Mouse (Mus musculus): Measurements from ENCODE around the gene Ccdc138. TPM values are rescaled to one million over a fixed set of nuclear protein-coding genes. Genes with fewer than 3 reads are reported as not detected.

Gene Ccdc138
- polyA plus RNA-seq, 1 experiment from 2014 or later: 11.5 TPM

DNA sequence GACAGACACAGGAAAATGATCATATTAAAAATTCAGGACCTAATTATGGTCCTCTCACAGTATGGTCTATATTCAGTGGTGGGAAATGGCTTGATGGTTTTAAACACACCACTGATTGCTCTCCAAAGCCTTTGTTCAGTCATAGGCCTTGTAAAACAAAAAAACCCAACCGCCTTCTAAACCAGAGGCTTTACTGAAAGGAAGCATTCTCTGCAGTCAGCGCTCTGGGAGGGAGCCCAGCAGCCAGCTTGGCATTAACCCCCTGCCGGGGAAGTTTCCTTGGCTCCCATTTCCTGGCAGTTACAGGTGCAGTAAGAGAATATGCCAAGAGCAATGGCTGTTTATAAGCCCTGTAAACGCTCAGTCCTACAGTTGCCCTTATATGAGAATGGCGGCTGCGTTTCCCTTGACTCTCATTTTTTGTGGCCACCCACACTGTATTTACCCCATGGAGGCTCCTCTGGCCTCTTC lies 103.7 kb downstream of the Ccdc138 start:
- Histone ChIP-seq H3K27ac (ENCODE audit: low read length) (peak overlapping the region; percentile 77), H3K36me3 (ENCODE audit: control insufficient read depth, insufficient read depth) (no peaks in the 10 kb centered on the region), H3K4me2 (ENCODE audit: low read length) (peak overlapping the region; percentile 22; the same call in 1 of the 2 replicates), H3K4me1 (replicated peaks; ENCODE audit: control insufficient read depth, insufficient read depth, low read length) (peaks cover 15% of the 10 kb centered on the region), H3K27me3 (replicated peaks; ENCODE audit: control insufficient read depth, insufficient read depth, low read length) (no peaks in the 10 kb centered on the region), H3K9ac (replicated peaks; ENCODE audit: low read depth, low read length) (no peak overlapping the region; the same call in 1 of the 2 replicates), H3K9me3 (ENCODE audit: control insufficient read depth, low read length) (no peaks in the 10 kb centered on the region), H3K4me3 (replicated peaks; ENCODE audit: low read length) (no peak overlapping the region)
- peak; percentile 88 for ATAC-seq
- WGBS: 5% methylated on average over 6 of the region's 6 CpGs

GRCm38 (mm10) chr10:58601946-58602345 lies 104.2 kb downstream of the Ccdc138 start:
- H3K27me3 ChIP-seq (replicated peaks; ENCODE audit: control insufficient read depth, insufficient read depth, low read length): no peaks in the 10 kb centered on the region
- H3K9ac ChIP-seq (replicated peaks; ENCODE audit: low read depth, low read length): no peak overlapping the region; the same call in 1 of the 2 replicates
- peak overlapping the region; percentile 77 for H3K27ac ChIP-seq (ENCODE audit: low read length)
- WGBS: 72% methylated on average over 7 of the region's 7 CpGs
- H3K4me3 ChIP-seq (replicated peaks; ENCODE audit: low read length): no peak overlapping the region
- H3K4me2 ChIP-seq (ENCODE audit: low read length): peak overlapping the region; percentile 22; the same call in 1 of the 2 replicates
- no peaks in the 10 kb centered on the region for H3K9me3 ChIP-seq (ENCODE audit: control insufficient read depth, low read length)
- H3K36me3 ChIP-seq (ENCODE audit: control insufficient read depth, insufficient read depth): no peaks in the 10 kb centered on the region
- peak; percentile 25 for ATAC-seq
- H3K4me1 ChIP-seq (replicated peaks; ENCODE audit: control insufficient read depth, insufficient read depth, low read length): peaks cover 15% of the 10 kb centered on the region

GRCm38 (mm10) chr10:58604779-58605178 lies 107.0 kb downstream of the Ccdc138 start:
- H3K27me3 ChIP-seq (replicated peaks; ENCODE audit: control insufficient read depth, insufficient read depth, low read length): no peaks in the 10 kb centered on the region
- H3K9me3 ChIP-seq (ENCODE audit: control insufficient read depth, low read length): no peaks in the 10 kb centered on the region
- peaks cover 15% of the 10 kb centered on the region for H3K4me1 ChIP-seq (replicated peaks; ENCODE audit: control insufficient read depth, insufficient read depth, low read length)
- no peak overlapping the region for H3K4me2 ChIP-seq (ENCODE audit: low read length)
- H3K9ac ChIP-seq (replicated peaks; ENCODE audit: low read depth, low read length): no peak overlapping the region
- no peaks in the 10 kb centered on the region for H3K36me3 ChIP-seq (ENCODE audit: control insufficient read depth, insufficient read depth)
- H3K27ac ChIP-seq (ENCODE audit: low read length): no peak overlapping the region
- H3K4me3 ChIP-seq (replicated peaks; ENCODE audit: low read length): no peak overlapping the region
- ATAC-seq: no peak
- 75% methylated on average over 2 of the region's 2 CpGs for WGBS

- WGBS: 87% methylated on average over 3 of the region's 3 CpGs
- Histone ChIP-seq H3K4me3 (replicated peaks; ENCODE audit: low read length) (no peak overlapping the region), H3K9me3 (ENCODE audit: control insufficient read depth, low read length) (no peaks in the 10 kb centered on the region)
Measured at GRCm38 (mm10) chr10:58606356-58606755, 108.6 kb downstream of the Ccdc138 start.

DNA sequence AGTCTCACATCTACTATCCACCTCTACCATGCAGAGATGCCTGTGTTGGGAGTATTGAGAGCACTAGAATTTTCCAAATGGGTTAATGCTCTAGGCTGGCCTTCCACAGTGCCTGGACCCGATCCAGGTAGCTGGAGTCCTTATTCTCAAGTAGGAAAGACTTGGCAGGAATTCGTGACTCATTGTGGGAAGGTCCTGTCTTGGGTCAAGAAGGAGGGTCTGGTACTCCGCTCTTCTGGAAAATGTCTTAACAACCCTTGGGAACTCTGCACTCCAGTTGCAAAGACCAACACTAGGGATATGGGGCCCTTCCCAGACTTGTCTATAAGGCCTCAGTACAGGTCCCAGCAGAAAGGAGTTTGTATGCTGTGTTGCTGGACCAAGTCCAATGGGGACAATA lies 111.1 kb downstream of the Ccdc138 start:
- H3K9me3 ChIP-seq (ENCODE audit: control insufficient read depth, low read length): no peaks in the 10 kb centered on the region
- no peak overlapping the region for H3K27ac ChIP-seq (ENCODE audit: low read length)
- no peaks in the 10 kb centered on the region for H3K27me3 ChIP-seq (replicated peaks; ENCODE audit: control insufficient read depth, insufficient read depth, low read length)
- H3K9ac ChIP-seq (replicated peaks; ENCODE audit: low read depth, low read length): no peak overlapping the region
- H3K4me2 ChIP-seq (ENCODE audit: low read length): no peak overlapping the region
- H3K4me3 ChIP-seq (replicated peaks; ENCODE audit: low read length): no peak overlapping the region
- no peak for ATAC-seq
- H3K4me1 ChIP-seq (replicated peaks; ENCODE audit: control insufficient read depth, insufficient read depth, low read length): no peaks in the 10 kb centered on the region
- no peaks in the 10 kb centered on the region for H3K36me3 ChIP-seq (ENCODE audit: control insufficient read depth, insufficient read depth)
- WGBS: 74% methylated on average over 3 of the region's 3 CpGs

More at GRCm38 (mm10) chr10:58606356-58606755, 108.6 kb downstream of the Ccdc138 start:
- Histone ChIP-seq H3K27ac (ENCODE audit: low read length) (no peak overlapping the region), H3K27me3 (replicated peaks; ENCODE audit: control insufficient read depth, insufficient read depth, low read length) (no peaks in the 10 kb centered on the region), H3K36me3 (ENCODE audit: control insufficient read depth, insufficient read depth) (no peaks in the 10 kb centered on the region), H3K4me1 (replicated peaks; ENCODE audit: control insufficient read depth, insufficient read depth, low read length) (peaks cover 9% of the 10 kb centered on the region), H3K4me2 (ENCODE audit: low read length) (no peak overlapping the region), H3K9ac (replicated peaks; ENCODE audit: low read depth, low read length) (no peak overlapping the region)
- no peak for ATAC-seq

- H3K4me3 ChIP-seq (replicated peaks; ENCODE audit: low read length): no peak overlapping the region
- no peaks in the 10 kb centered on the region for H3K36me3 ChIP-seq (ENCODE audit: control insufficient read depth, insufficient read depth)
- no peaks in the 10 kb centered on the region for H3K27me3 ChIP-seq (replicated peaks; ENCODE audit: control insufficient read depth, insufficient read depth, low read length)
- 88% methylated on average over 7 of the region's 7 CpGs for WGBS
- H3K4me1 ChIP-seq (replicated peaks; ENCODE audit: control insufficient read depth, insufficient read depth, low read length): no peaks in the 10 kb centered on the region
- H3K9ac ChIP-seq (replicated peaks; ENCODE audit: low read depth, low read length): no peak overlapping the region
- no peak overlapping the region for H3K4me2 ChIP-seq (ENCODE audit: low read length)
- ATAC-seq: no peak
- no peak overlapping the region for H3K27ac ChIP-seq (ENCODE audit: low read length)
- H3K9me3 ChIP-seq (ENCODE audit: control insufficient read depth, low read length): no peaks in the 10 kb centered on the region
Measured at GRCm38 (mm10) chr10:58610484-58611261, 112.9 kb downstream of the Ccdc138 start.

GRCm38 (mm10) chr10:58614601-58615000 lies 116.9 kb downstream of the Ccdc138 start:
- H3K27ac ChIP-seq (ENCODE audit: low read length): no peak overlapping the region
- 94% methylated on average over 6 of the region's 6 CpGs for WGBS
- ATAC-seq: no peak

GRCm38 (mm10) chr10:58616565-58616964 lies 118.8 kb downstream of the Ccdc138 start:
- H3K4me1 ChIP-seq (replicated peaks; ENCODE audit: control insufficient read depth, insufficient read depth, low read length): no peaks in the 10 kb centered on the region
- H3K9ac ChIP-seq (replicated peaks; ENCODE audit: low read depth, low read length): no peak overlapping the region
- 78% methylated on average over 5 of the region's 5 CpGs for WGBS
- H3K36me3 ChIP-seq (ENCODE audit: control insufficient read depth, insufficient read depth): no peaks in the 10 kb centered on the region
- H3K27ac ChIP-seq (ENCODE audit: low read length): no peak overlapping the region
- no peaks in the 10 kb centered on the region for H3K9me3 ChIP-seq (ENCODE audit: control insufficient read depth, low read length)
- no peak overlapping the region for H3K4me2 ChIP-seq (ENCODE audit: low read length)
- H3K27me3 ChIP-seq (replicated peaks; ENCODE audit: control insufficient read depth, insufficient read depth, low read length): no peaks in the 10 kb centered on the region
- no peak overlapping the region for H3K4me3 ChIP-seq (replicated peaks; ENCODE audit: low read length)
- no peak for ATAC-seq

More at GRCm38 (mm10) chr10:58614601-58615000, 116.9 kb downstream of the Ccdc138 start:
- H3K9me3 ChIP-seq (ENCODE audit: control insufficient read depth, low read length): no peaks in the 10 kb centered on the region
- H3K36me3 ChIP-seq (ENCODE audit: control insufficient read depth, insufficient read depth): no peaks in the 10 kb centered on the region
- no peak overlapping the region for H3K4me3 ChIP-seq (replicated peaks; ENCODE audit: low read length)
- H3K27me3 ChIP-seq (replicated peaks; ENCODE audit: control insufficient read depth, insufficient read depth, low read length): no peaks in the 10 kb centered on the region
- H3K4me1 ChIP-seq (replicated peaks; ENCODE audit: control insufficient read depth, insufficient read depth, low read length): no peaks in the 10 kb centered on the region
- no peak overlapping the region for H3K4me2 ChIP-seq (ENCODE audit: low read length)
- H3K9ac ChIP-seq (replicated peaks; ENCODE audit: low read depth, low read length): no peak overlapping the region

GRCm38 (mm10) chr10:58618501-58619216 lies 120.9 kb downstream of the Ccdc138 start:
- no peaks in the 10 kb centered on the region for H3K36me3 ChIP-seq (ENCODE audit: control insufficient read depth, insufficient read depth)
- H3K9ac ChIP-seq (replicated peaks; ENCODE audit: low read depth, low read length): no peak overlapping the region
- no peaks in the 10 kb centered on the region for H3K9me3 ChIP-seq (ENCODE audit: control insufficient read depth, low read length)
- no peaks in the 10 kb centered on the region for H3K4me1 ChIP-seq (replicated peaks; ENCODE audit: control insufficient read depth, insufficient read depth, low read length)
- H3K27ac ChIP-seq (ENCODE audit: low read length): no peak overlapping the region
- no peak overlapping the region for H3K4me2 ChIP-seq (ENCODE audit: low read length)
- H3K27me3 ChIP-seq (replicated peaks; ENCODE audit: control insufficient read depth, insufficient read depth, low read length): no peaks in the 10 kb centered on the region
- 87% methylated on average over 17 of the region's 17 CpGs for WGBS
- ATAC-seq: no peak
- no peak overlapping the region for H3K4me3 ChIP-seq (replicated peaks; ENCODE audit: low read length)
